Mouse (Mus musculus) frontal cortex, postnatal 36 days (tissue): ENCODE measurements at regions not wholly inside any gene's neighbourhood (a gene's known extent, or its start where the extent isn't known, plus 50 kb on each side); places are given as distances from the start of the nearest gene placed in this dataset.

Source experiments
- DNase-seq, 2 experiments: peaks; one replicate each; pipeline ENCODE4 v3.0.0; 2022; ENCODE audit warnings: low spot score in 2 of 2

DNA sequence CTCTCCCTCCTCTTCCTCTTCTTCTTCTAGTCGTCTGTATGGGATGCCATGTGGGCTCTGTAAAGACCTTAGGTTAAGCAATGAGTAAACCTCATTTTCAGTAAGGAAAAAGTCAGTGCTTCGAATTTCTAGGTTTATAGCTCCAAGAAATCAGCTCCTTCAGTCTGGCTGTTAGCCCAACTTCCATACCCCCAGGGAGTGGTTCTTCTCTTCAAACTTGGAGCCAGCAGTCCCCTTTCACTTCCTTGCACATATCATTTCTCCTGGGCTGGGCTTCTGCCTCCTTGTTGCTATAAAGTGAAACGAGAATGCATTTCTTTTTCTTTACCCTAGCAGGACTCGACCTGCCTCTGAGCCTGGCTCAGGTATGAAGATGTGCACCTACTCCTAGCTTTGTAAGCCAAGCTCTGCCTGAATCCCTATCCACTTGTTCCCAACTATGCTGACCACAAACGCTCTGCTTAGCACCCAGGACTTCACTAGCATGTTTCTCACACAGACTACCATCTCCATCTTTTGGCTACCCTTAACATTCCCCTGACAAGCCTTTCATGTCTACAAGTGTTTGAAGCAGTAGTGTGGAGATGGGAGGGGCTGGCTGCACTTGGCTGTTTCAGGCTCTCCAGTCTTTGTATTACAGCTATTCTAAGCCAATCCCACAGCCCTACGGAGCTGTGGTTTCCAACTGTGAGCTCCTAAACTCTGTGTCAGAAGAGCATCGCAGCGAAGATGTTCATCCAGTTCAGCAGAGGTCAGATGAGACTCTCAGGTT, 243.8 kb upstream of the Tprg start:
- no peak for DNase-seq

DNA sequence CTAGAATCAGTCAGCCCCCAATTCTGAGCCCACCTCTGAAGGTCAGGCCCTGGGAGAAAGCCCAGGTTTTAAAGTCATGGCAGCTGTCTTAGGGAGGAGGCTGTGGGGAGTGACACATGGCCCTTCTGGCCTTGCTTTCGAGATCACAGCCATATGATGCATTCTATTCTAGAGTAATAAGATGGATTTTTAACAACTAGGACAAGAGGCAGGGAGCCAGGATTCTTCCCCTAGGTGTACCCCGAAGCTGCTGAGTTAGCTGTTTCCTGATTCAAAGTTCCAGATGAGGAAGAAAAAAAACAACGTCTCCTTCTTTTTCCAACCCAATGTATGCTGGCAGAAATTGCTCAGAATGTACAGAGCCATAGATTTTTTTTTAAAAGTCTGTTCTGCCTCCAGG, 242.0 kb upstream of the Tprg start:
- DNase-seq, result no peak

DNA sequence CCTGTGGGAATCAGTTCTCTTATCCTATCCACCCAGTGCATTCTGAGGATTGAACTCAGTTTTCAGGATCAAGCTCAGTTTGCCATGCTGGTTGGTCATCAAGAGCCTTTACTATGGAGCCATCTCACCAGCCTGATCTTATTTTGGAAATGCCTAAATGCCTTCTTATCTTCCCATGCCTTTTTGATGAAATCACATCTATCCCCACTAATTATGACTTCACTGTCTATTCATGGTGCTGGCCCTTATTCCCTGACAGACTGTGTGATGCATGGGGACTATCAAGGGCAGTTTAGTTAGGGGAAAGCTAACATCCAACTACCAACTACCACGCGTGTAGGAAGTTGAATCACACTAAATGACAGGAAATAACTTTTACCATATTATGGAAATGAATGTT, 238.9 kb upstream of the Tprg start:
- no peak for DNase-seq

GRCm38 (mm10) chr16:25049928-25050510, 236.6 kb upstream of the Tprg start:
- no peak for DNase-seq

- DNase-seq, result no peak
These were observed 235.6 kb upstream of the Tprg start for GRCm38 (mm10) chr16:25051044-25051443.

DNA sequence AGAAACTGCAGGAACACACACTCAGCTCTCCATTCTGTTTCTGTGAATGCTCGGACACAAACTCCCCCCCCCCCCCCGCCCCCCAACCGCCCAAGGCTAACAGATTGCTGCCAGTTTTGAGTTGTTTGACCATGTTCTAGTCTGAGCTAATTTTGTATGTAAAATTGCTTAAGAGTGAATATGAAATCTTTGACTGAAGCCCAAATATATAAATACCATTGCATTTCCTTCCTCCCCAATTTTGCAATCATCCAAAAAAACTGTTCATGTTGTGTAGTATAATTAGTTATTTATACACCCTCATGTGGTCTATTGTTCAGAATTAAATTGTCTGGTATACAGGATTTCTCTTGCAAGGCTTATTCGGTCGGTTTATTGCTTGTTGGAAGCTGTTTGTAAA, 234.2 kb upstream of the Tprg start:
- DNase-seq, result no peak

DNA sequence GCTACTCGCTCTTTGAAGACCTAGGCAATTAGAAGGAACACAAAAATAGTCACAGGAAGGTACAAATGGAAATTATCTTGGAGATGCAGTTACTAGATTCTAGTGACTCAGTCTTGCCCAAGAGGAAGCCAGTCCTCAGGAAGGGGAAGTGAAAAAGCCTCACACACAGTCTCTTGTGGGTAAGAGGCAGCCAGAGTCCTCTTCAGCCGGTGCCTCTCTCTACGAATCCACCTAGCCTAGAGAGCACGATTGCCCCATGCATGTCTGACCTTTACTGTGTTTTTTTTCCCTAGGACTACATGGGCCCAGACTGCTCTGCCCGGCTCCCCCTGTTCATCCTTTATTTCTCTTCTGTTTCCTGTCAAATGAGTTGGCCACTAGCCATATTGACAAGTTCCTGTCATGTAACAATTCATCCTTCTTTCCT, 233.7 kb upstream of the Tprg start:
- no peak for DNase-seq

DNA sequence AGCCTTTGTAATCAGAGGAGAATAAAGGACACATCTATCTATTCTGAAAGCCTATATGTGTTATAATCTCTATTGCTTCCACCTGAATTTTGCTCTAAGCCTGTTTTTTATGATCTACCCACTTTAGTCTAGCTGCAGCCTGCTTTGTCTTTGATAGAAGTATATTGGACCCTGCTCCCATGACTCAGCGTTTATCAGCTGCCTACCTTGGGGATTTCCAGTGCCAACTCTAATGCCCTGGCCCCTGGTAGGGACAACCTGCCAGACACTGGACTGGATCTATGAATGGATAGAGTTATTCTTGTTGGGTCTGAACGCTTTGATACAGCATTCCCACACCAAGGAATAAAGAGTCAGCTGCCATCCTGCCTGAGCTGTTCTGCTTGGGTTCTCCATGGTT, 232.3 kb upstream of the Tprg start:
- no peak for DNase-seq

DNA sequence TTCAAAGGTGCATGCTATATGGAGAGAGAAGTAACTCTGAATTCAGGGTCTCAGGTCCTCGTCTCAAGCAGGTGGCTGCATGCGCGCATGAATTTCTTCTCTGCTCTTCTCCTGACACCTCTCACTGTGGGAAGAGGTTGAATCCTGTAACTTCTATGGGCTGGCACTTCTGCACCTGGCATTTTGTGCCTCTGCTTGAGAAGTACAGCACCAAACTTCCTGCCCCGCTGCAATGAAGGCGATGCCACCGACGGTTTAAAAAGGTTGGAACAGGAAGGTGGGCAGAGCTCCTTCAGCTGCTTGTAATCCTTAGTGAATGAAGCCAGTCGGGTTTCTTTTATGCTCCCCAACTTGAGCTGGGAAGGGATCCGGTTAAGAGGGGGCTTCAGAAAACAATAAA, 231.2 kb upstream of the Tprg start:
- DNase-seq, result no peak

GRCm38 (mm10) chr16:25058051-25058747, 228.4 kb upstream of the Tprg start:
- DNase-seq, result no peak

DNA sequence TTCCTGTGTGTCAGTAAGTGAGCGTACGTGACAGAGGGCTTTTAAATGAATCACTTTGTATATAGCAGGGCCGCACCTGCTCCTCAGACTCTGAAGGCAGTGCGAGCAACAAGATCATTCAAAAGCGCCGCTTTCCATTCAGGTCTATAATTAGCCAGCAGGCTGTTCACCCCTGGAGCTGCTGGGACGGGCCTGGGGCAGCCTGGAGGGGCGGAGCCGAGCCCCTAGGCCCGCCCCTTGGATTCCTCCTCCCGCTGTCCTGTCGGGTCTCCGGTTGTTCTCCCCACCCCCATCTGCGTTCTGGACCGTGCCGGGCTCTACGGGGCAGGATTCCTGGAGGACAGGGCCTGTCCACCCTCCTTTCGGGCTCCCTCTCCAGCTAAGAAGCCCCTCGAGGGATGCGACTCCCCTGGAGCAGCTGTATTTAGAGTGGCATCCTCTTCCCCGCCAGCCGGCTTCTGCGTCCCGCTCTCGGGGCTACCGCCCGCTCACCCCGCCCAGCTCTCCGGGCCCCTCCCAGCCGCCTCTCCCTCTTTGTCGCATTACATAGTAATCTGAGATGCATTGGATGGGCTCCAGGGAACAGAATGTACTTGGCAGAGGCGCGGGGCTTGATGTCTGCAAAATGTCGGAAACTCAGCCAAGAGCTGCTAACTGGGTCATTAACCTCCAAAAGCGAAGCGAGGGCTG, 227.7 kb upstream of the Tprg start:
- peak; percentile 96 to 97 for DNase-seq

- no peak for DNase-seq
These were observed 227.1 kb upstream of the Tprg start for GRCm38 (mm10) chr16:25059504-25059992.

GRCm38 (mm10) chr16:25060266-25060665, 226.4 kb upstream of the Tprg start:
- no peak for DNase-seq

DNA sequence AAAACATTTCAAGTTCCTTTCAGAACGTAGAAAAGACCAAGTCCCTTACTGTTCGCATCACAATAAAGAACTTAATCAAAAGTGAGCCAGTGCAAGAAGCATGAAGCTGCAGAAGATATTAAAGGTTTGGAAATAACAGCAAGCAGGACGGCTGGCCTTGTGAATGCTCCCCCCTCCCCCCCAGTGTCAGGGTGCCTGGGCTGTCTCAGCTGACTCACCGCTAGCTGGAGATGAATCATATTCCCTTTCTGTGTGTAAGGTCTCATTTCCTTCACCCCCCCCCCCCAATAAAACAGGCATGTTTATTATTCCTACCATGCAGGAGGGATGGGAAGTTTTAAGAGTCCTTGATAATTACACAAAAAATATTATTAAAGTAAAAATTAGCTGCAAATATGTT, 225.0 kb upstream of the Tprg start:
- no peak for DNase-seq

- DNase-seq, result no peak
These were observed 222.6 kb upstream of the Tprg start for GRCm38 (mm10) chr16:25063981-25064380.

DNA sequence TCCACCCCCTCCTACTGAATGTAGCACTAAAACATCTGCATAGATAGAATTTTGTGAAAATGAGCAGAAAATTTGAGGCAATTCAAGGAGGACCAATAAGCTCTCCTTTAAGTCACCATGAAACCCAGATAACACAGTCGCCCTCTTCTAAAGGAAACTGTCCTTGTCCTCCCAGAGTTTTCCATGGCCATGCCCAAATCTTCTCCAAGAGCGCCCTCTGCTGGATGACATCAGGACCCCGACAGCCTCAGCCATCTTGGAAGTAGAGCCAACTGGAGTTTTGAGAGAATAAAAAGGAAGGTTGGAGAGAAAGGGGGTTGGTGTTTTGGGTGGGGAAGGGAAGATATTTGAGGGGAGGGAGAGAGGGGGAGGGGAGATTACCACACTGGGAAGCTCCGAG, 222.1 kb upstream of the Tprg start:
- peak; percentile 81 to 87 for DNase-seq

GRCm38 (mm10) chr16:25066822-25067221, 219.8 kb upstream of the Tprg start:
- DNase-seq, result no peak

GRCm38 (mm10) chr16:25067276-25068249, 219.1 kb upstream of the Tprg start:
- DNase-seq, result no peak

GRCm38 (mm10) chr16:25080811-25081210, 205.8 kb upstream of the Tprg start:
- no peak for DNase-seq

GRCm38 (mm10) chr16:25083729-25084128, 202.9 kb upstream of the Tprg start:
- DNase-seq, result no peak
